Mouse (Mus musculus) small intestine, adult 2 months (tissue): ENCODE results near the gene Atp2b4. TPM values are rescaled to one million over a fixed set of nuclear protein-coding genes. Genes with fewer than 3 reads are reported as not detected.
A peak's percentile ranks its signal among the peaks of the same experiment; 100 is the strongest.

Source experiments
- H3K27ac ChIP-seq: fragments of 200-500 bp; 2 replicates; pipeline ENCODE4 v1.5.1; 2012; ENCODE audit warnings: low read depth, low read length, control low read depth, inconsistent platforms; ENCODE audit not compliant: insufficient read depth
- H3K27me3 ChIP-seq: fragments of 200-500 bp; 2 replicates; pipeline ENCODE4 v1.6.1; 2012; ENCODE audit warnings: mild to moderate bottlenecking, moderate library complexity, low read length, inconsistent platforms; ENCODE audit not compliant: control insufficient read depth, insufficient read depth
- H3K36me3 ChIP-seq: fragments of 200-500 bp; 2 replicates; pipeline ENCODE4 v1.6.1; 2012; ENCODE audit warnings: mild to moderate bottlenecking, low read length, control low read depth, inconsistent platforms; ENCODE audit not compliant: control insufficient read depth, insufficient read depth
- H3K4me1 ChIP-seq: fragments of 200-500 bp; 2 replicates; pipeline ENCODE4 v1.6.1; 2012; ENCODE audit warnings: low read length, inconsistent platforms, mixed read lengths; ENCODE audit not compliant: control insufficient read depth, insufficient read depth, insufficient read length
- H3K4me3 ChIP-seq: fragments of 200-500 bp; 2 replicates; pipeline ENCODE4 v1.5.1; 2012; ENCODE audit warnings: low read depth, mild to moderate bottlenecking, control low read depth, inconsistent platforms, low read length, moderate library complexity
- CTCF ChIP-seq: fragments of 200-500 bp; IDR thresholded peaks from 2 replicates; pipeline ENCODE4 v1.5.1; 2012; ENCODE audit warnings: low read depth, mild to moderate bottlenecking, control low read depth, inconsistent platforms, low read length, moderate library complexity, mixed read lengths; ENCODE audit not compliant: insufficient replicate concordance, insufficient read length; ENCODE audit errors: extremely low read depth
- POLR2A ChIP-seq: fragments of 200-500 bp; IDR thresholded peaks from 2 replicates; pipeline ENCODE4 v1.6.1; 2012; ENCODE audit warnings: low read depth, mild to moderate bottlenecking, control low read depth, inconsistent platforms, low read length, moderate library complexity
- WGBS: fragments of 180-500 bp; shearing (Covaris S2); methylation state at CpG from one replicate; pipeline ENCODE4 v1.1.7; 2018; 5-methylcytosine and 5-hydroxymethylcytosine counted together
- polyA plus RNA-seq: library from polyadenylated mRNA; depleted of rRNA; stranded (reverse); fragments of >200 nt; gene quantifications from 2 replicates; pipeline ENCODE4 v1.2.3, GENCODE M21; 2012

Atp2b4 gene
- polyA plus RNA-seq, 1 experiment = 5.0 TPM

DNA sequence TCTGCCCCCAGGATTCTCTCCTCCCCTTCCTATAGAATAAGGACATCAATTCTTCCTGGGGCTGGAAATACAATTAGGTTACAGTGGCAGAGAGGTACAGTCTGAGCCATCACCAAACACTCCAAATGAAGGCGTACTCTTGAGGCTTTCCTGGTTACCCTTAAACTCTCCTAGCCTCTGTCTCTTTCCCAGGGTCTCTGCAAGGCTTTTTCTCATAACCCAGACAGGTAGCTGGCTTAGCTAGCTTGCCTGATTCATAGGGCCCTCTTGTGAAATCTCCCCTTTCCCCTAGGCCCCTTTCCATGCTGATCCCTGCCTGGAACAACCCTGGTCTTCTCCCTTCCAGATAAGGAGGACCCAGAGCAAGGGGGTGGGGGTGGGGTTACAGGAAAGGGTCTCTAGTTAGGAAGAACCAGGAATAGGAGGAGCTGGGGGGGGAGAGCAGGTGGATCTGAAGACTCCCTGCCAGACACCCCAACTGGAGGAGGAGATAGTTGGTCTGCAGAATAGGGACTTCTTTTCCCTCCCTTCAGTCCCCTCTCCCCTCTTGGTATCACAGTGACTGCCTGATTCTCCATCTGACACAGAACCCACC is 1.9 kb downstream of the Atp2b4 start:
- Histone ChIP-seq H3K27me3 (no peaks in the 10 kb centered on the region), H3K36me3 (no peaks in the 10 kb centered on the region), H3K27ac (peak overlapping the region; percentile 15; the same call in 1 of the 2 replicates), H3K4me1 (peaks cover 2% of the 10 kb centered on the region), H3K4me3 (peak overlapping the region; percentile 54)
- no peak for TF ChIP-seq POLR2A
- no peak for TF ChIP-seq CTCF
- WGBS = 72% methylated on average over 1 of the region's 1 CpGs

DNA sequence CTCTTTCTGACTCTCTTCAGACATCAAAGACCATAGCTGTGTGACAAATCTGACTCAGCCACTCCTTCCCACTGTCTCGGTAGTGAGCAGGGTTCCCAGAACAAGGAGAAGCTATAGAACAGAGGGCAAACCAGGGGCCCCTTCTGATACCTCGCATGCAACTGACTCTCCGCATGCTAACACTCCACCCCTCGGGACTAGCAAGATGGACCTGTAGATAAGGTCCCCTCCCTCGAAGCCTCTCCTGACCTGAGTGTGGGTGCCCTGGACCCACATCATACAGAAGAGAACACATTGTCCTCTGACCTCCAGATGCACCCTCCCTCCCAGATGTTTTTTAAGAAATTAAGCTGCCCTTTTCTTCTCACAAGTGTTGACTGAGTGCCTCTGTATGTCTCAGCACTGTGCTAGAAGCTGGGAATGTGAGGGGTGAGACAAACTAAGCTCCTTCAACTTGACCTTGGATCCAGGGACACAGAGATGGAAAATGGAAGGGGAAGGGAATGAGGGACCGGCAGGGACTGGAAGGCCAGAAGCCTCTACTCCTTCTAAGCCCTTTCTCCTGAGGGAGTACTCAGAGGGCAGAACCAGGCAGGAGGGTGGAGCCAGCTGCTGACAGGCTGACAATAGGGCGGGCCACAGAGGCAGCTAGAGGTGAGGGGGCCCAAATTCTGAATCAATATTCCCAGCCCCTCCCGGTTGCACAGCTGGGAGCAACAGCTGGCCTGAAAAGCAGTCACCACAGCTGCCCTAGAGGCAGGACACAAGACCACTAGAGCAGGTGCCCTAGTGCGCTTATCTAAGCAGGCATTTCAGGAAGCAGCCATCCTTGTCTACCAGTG is 2.6 kb downstream of the Atp2b4 start:
- Histone ChIP-seq H3K4me3 (peak overlapping the region; percentile 38; the same call in 1 of the 2 replicates), H3K4me1 (peaks cover 2% of the 10 kb centered on the region), H3K36me3 (no peaks in the 10 kb centered on the region), H3K27me3 (no peaks in the 10 kb centered on the region), H3K27ac (peak overlapping the region; percentile 35)
- 36% methylated on average over 9 of the region's 9 CpGs for WGBS
- no peak for TF ChIP-seq POLR2A
- TF ChIP-seq CTCF = no peak

DNA sequence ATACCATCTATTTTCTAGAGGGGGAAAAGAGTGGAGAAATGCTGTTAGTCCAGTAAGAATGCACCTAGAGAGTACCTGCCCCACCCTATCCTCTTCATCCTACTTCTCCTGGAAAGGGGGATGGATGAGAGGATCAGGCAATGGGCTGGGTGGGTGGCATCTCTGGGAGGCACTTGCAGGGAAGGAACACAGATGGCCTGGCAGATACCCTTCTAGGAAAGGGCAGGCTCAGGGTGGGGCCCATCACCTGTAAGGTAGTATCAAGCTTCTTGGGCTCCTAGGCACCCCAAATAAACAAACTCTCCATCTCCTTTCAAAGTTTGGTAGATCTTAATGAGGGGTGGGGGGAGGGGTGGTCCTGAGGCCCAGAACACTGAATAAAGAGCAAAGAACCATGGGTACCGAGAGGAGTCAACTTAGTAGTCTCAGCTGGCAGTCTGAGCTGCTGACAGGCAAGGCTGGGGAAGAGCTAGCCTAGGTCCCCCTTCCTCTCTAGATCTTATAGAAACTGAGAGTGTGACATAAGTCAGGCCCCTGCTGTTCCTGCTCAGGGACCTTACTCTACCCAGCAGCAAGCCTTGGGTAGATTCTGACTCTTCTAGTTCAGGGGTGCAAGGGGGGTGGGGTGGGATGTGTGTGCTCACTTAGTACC is 3.4 kb downstream of the Atp2b4 start:
- Histone ChIP-seq H3K27ac (no peak overlapping the region), H3K4me1 (peaks cover 2% of the 10 kb centered on the region), H3K36me3 (no peaks in the 10 kb centered on the region), H3K4me3 (no peak overlapping the region), H3K27me3 (no peaks in the 10 kb centered on the region)
- TF ChIP-seq POLR2A (no peak), CTCF (no peak)
- 81% methylated on average over 1 of the region's 1 CpGs for WGBS

DNA sequence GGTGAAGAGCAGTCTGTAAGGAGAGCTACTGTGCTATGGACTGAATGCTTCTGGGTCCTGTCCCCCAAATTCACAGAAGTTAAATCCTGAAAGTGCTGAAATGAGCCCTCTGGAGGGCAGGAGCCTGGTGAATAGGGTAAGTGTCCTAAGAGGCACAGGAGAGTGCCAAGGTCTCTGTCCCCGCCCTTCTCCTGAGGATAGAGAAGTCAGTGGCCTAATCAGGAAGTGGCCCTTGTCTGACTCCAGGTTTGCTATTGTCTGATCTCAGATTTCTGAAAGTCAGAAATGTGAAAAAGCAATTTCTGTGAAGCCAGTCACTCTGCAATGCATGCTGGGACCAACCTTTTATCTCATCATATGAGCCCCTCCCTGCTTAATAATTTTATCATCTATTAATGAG is 7.2 kb downstream of the Atp2b4 start:
- Histone ChIP-seq H3K4me3 (no peak overlapping the region), H3K4me1 (no peaks in the 10 kb centered on the region), H3K27me3 (no peaks in the 10 kb centered on the region), H3K27ac (no peak overlapping the region), H3K36me3 (no peaks in the 10 kb centered on the region)
- TF ChIP-seq CTCF (no peak), POLR2A (no peak)
- 19% methylated on average over 1 of the region's 1 CpGs for WGBS

DNA sequence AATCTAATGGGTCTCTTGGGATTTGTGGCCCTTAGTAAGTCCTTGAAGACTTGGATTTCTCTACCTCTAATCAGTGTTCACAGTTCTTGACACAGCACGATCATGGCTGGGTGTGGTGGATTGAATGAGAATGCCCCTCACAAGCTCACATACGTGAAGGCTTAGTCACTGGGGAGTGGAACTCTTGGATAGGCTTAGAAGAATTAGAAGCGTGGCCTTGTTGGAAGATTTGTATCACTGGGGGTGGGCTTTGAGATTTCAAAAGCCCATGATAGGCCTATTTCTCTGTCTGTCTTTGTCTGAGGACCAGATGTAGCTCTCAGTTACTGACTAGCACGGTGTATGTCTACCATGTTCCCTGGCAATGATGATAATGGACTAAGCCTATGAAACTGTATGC is 10.8 kb downstream of the Atp2b4 start:
- Histone ChIP-seq H3K27ac (no peak overlapping the region), H3K27me3 (no peaks in the 10 kb centered on the region), H3K4me3 (no peak overlapping the region), H3K36me3 (no peaks in the 10 kb centered on the region), H3K4me1 (no peaks in the 10 kb centered on the region)
- WGBS = 86% methylated on average over 4 of the region's 4 CpGs
- TF ChIP-seq POLR2A (no peak), CTCF (no peak)

DNA sequence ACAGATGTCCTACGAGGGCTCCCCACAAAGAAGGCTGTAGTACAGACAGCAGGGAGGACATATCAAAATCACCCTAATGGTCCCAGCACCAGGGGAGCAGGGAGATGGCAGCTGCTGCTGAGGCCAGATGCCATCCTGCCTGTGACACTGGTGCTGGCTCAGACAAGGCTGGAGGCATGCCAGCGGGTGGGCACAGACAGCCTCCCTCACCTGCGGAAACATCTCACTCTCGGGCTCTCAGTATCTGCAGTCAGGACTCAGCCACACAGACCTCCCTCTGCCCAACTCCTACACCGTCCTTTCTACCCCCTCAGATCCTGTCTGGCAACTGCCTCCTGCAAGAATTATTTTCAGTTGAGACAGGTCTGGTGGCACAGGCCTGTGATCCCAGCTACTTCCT is 12.0 kb downstream of the Atp2b4 start:
- H3K27me3 ChIP-seq = no peaks in the 10 kb centered on the region
- WGBS = 82% methylated on average over 5 of the region's 5 CpGs
- H3K27ac ChIP-seq = no peak overlapping the region
- TF ChIP-seq CTCF (no peak), POLR2A (no peak)
- no peaks in the 10 kb centered on the region for H3K36me3 ChIP-seq
- no peak overlapping the region for H3K4me3 ChIP-seq
- no peaks in the 10 kb centered on the region for H3K4me1 ChIP-seq
